Mouse (Mus musculus): ENCODE data around the gene Hoxc4. TPM values are rescaled to one million over a fixed set of nuclear protein-coding genes. Genes with fewer than 3 reads are reported as not detected.
A peak's percentile ranks its signal among the peaks of the same experiment; 100 is the strongest.

The Hoxc4 gene
- polyA plus RNA-seq, 1 experiment from 2014 or later = 0.11 TPM

DNA sequence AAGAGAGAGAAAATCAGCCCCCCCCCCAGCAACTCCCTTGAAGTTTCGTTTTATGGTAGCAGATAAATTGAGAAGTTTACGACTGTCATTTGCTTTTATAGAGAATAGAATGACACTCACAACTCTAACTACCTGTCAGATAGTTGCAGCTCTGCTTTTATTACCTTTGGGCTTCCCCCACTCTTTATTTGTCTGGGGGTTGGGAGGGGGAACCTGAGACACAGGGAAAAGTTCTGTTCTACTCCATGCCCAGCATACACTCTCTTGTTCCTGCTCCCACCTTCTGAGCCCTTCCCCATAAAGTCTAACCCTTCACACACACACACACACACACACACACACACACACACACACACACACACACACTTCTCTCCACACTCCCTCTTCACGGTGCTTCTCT lies 25.9 kb upstream of the Hoxc4 start:
- Histone ChIP-seq H3K4me2 (replicated peaks) (no peak overlapping the region), H3K27ac (no peak overlapping the region), H3K4me1 (replicated peaks) (no peaks in the 10 kb centered on the region), H3K27me3 (peaks cover 98% of the 10 kb centered on the region), H3K36me3 (no peaks in the 10 kb centered on the region), H3K4me3 (replicated peaks) (no peak overlapping the region), H3K9me3 (no peaks in the 10 kb centered on the region), H3K9ac (replicated peaks) (no peak overlapping the region)
- WGBS = 3% methylated on average over 3 of the region's 3 CpGs
- no peak for ATAC-seq

DNA sequence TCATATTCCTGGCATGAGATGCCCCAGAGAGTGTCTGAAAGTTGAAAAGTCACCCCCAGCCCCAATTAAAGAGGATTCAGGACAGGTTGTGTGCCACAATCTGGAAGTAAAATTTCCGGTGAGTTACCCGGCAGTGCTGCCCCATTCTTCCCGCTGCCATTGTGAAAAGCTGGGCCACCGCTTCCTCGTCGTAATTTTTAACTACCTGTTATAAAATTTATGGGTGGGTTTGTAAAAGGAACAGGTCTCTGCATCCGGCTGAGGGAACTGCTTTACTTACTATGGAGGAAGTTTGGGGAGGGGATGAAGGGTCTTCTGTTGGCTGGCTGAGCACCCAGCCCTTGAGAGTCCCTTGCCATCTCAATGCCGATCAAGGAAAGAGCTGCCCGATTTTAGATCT lies 22.2 kb upstream of the Hoxc4 start:
- H3K4me3 ChIP-seq (replicated peaks) = no peak overlapping the region
- H3K4me2 ChIP-seq (replicated peaks) = no peak overlapping the region
- H3K27me3 ChIP-seq = peaks cover 99% of the 10 kb centered on the region
- no peak overlapping the region for H3K9ac ChIP-seq (replicated peaks)
- no peak for ATAC-seq
- peaks cover 7% of the 10 kb centered on the region for H3K4me1 ChIP-seq (replicated peaks)
- no peaks in the 10 kb centered on the region for H3K36me3 ChIP-seq
- 3% methylated on average over 9 of the region's 9 CpGs for WGBS
- H3K9me3 ChIP-seq = no peaks in the 10 kb centered on the region
- H3K27ac ChIP-seq = no peak overlapping the region

DNA sequence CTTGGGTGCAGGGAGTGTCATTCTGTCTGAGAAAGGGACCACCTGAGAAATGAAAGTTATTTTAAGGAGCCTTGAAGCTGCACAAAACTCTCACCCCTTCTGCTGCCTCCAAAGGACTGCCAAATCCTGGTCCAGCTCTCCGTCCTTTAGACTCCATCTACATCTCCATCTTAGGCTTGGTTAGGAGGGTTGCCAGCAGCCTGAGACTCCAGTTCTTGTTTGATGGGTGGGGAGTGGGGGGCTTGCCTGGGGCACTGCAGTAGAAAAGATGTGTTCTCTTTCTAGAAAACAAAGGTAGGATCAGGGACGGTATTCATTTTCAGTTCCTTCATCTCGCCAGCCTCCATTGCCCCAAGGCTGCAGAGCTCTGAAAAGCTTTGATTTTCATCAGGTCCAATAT lies 21.3 kb upstream of the Hoxc4 start:
- H3K36me3 ChIP-seq = no peaks in the 10 kb centered on the region
- H3K4me2 ChIP-seq (replicated peaks) = no peak overlapping the region
- no peak overlapping the region for H3K4me3 ChIP-seq (replicated peaks)
- H3K9ac ChIP-seq (replicated peaks) = no peak overlapping the region
- 0% methylated on average over 3 of the region's 3 CpGs for WGBS
- H3K9me3 ChIP-seq = no peaks in the 10 kb centered on the region
- H3K4me1 ChIP-seq (replicated peaks) = peaks cover 7% of the 10 kb centered on the region
- H3K27ac ChIP-seq = no peak overlapping the region
- no peak for ATAC-seq
- peaks cover 99% of the 10 kb centered on the region for H3K27me3 ChIP-seq

DNA sequence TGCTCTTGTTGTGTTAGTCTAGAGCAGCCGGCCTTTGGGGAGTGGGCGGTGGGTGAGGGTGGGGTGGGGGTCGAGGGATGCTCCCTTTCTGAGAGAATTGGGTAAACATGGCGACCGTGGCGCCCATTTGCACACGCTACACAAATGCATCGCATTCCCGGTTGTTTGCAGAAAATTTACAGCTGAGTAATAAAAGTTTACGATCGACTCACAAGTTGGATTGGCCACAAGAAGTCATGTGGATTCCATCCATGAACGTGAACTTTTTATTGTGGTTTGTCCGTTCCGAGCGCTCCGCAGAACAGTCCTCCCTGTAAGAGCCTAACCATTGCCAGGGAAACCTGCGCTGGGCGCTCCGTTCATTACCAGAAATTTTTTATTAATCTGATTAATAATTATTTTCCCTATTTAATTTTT lies 20.8 kb upstream of the Hoxc4 start, which contains the start of gene Hoxc6:
Gene Hoxc6, plus strand, starts transcription at position 319 of the 417 bp plus-strand sequence.
- ATAC-seq = no peak
- peaks cover 7% of the 10 kb centered on the region for H3K4me1 ChIP-seq (replicated peaks)
- H3K36me3 ChIP-seq = no peaks in the 10 kb centered on the region
- no peaks in the 10 kb centered on the region for H3K9me3 ChIP-seq
- WGBS = 1% methylated on average over 19 of the region's 19 CpGs
- no peak within 1 kb of the TSS for H3K9ac ChIP-seq (replicated peaks)
- peak within 1 kb of the TSS; percentile 48 for H3K4me2 ChIP-seq (replicated peaks)
- no peak within 1 kb of the TSS for H3K27ac ChIP-seq
- peak within 1 kb of the TSS; percentile 30 for H3K4me3 ChIP-seq (replicated peaks)
- H3K27me3 ChIP-seq = peaks cover 99% of the 10 kb centered on the region

DNA sequence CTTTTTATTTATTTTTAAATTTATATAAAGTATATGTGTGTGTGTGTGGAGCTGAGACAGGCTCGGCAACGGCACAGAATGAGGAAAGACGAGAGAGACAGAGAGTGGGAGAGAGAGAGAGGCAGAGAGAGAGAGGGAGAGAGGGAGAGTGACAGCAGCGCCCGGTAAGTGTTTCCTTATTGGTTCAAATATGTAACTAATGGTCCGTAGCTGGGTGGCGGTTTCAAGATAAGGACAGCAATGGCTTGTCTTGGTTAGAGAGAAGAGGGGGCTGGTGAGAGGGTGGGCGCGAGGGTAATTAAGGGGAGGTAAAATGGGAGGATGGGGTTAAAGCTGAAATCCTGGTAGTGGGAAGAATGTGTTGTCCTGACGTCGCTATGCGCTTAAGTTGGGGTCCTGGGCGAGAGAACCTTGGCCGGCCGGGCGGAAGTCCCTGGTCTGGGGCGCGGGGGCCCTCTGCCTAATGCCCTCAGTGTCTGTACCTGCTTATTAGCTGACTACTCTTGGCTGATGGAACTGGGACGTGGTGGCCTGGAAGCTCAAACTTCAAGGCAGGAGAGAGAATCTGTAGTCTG lies 20.0 kb upstream of the Hoxc4 start:
- ATAC-seq = no peak
- peaks cover 7% of the 10 kb centered on the region for H3K4me1 ChIP-seq (replicated peaks)
- H3K4me3 ChIP-seq (replicated peaks) = peak overlapping the region; percentile 30
- no peak overlapping the region for H3K27ac ChIP-seq
- no peaks in the 10 kb centered on the region for H3K9me3 ChIP-seq
- H3K36me3 ChIP-seq = no peaks in the 10 kb centered on the region
- WGBS = 1% methylated on average over 19 of the region's 19 CpGs
- H3K9ac ChIP-seq (replicated peaks) = no peak overlapping the region
- H3K4me2 ChIP-seq (replicated peaks) = peak overlapping the region; percentile 48
- H3K27me3 ChIP-seq = peaks cover 100% of the 10 kb centered on the region

DNA sequence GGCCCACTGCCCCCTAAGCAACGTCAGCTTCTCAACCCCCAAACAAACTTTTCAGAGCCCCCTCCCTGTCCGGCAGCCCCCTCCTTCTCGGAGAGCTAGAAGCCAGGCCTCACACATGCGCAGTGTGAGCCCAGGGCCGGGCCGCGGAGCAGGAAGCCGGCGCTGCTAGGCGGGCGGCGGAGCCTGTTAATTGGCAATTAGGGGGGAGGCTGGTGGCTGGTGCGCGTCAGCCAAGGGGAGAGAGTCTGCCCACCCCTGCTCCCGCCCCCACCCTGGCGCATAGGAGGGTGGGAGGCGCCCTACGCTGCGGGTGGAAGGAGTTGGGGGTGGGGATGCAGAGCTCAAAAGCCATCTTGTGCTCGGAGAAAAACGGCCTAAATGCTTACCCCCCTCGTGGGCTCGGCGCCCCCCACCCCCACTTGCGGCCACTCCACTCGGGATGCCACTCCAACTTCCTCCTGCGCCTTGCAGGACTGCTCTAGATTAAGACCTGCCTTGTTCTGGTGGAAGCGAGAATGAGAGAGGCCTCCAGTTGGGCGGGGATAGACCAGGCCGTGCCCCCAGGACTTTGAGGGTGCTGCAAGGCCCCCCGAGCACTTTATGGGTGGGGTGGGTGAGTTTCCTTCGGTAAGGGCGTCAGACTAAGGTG lies 19.4 kb upstream of the Hoxc4 start:
- Histone ChIP-seq H3K27ac (no peak overlapping the region), H3K4me3 (replicated peaks) (peak overlapping the region; percentile 30), H3K9ac (replicated peaks) (no peak overlapping the region), H3K27me3 (peaks cover 100% of the 10 kb centered on the region), H3K4me2 (replicated peaks) (peak overlapping the region; percentile 48), H3K9me3 (no peaks in the 10 kb centered on the region), H3K4me1 (replicated peaks) (peaks cover 7% of the 10 kb centered on the region), H3K36me3 (no peaks in the 10 kb centered on the region)
- 0 out of 2 replicates have a peak, but pooled peaks have one; percentile 30 for ATAC-seq
- WGBS = under 1% methylated on average over 31 of the region's 33 CpGs

DNA sequence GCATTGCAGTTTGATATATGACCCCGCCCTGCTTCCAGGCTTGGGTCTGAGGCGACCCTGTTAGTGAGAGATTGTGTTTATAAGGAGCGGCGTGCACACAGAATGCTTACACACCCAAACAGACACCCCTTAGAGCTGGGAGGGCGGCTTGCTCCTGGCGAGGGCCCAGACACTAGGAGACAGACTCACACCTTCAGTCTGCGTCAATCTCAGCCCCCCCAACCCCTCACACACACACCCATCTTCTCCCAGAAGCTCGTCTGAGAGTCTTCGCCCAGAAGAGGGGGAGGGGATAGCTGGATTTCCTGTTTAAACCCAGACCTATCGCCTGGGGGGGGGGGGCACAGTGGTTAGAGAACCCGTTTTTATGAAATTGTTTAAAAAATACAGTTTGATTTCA lies 18.8 kb upstream of the Hoxc4 start:
- Histone ChIP-seq H3K27me3 (peaks cover 100% of the 10 kb centered on the region), H3K4me2 (replicated peaks) (no peak overlapping the region), H3K36me3 (no peaks in the 10 kb centered on the region), H3K4me3 (replicated peaks) (no peak overlapping the region), H3K27ac (no peak overlapping the region), H3K9ac (replicated peaks) (no peak overlapping the region), H3K4me1 (replicated peaks) (peaks cover 7% of the 10 kb centered on the region), H3K9me3 (no peaks in the 10 kb centered on the region)
- WGBS = 2% methylated on average over 11 of the region's 11 CpGs
- no peak for ATAC-seq

DNA sequence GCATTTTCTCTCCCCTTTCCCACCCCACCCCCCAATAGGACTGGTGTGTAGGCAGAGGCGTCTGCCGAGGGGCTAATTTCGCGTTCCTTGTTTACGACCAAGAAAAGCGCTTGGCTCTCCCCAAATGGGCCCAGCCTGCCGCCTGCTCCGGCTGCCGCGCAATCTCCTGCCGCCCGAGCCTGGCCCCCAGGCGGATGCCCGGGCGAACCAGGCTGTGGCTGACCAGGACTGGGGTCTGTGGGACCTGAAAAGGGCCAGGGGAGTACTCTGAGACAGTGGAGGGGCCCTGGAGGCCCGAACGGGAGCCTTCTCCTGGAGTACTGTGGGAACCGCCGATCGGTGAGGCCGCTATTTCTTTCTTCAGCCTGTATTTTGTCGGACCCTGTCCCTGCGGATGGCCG lies 18.2 kb upstream of the Hoxc4 start:
- no peak overlapping the region for H3K4me3 ChIP-seq (replicated peaks)
- WGBS = 1% methylated on average over 24 of the region's 24 CpGs
- H3K9me3 ChIP-seq = no peaks in the 10 kb centered on the region
- peaks cover 7% of the 10 kb centered on the region for H3K4me1 ChIP-seq (replicated peaks)
- no peak for ATAC-seq
- H3K27ac ChIP-seq = no peak overlapping the region
- no peaks in the 10 kb centered on the region for H3K36me3 ChIP-seq
- peaks cover 100% of the 10 kb centered on the region for H3K27me3 ChIP-seq
- H3K9ac ChIP-seq (replicated peaks) = no peak overlapping the region
- H3K4me2 ChIP-seq (replicated peaks) = no peak overlapping the region

DNA sequence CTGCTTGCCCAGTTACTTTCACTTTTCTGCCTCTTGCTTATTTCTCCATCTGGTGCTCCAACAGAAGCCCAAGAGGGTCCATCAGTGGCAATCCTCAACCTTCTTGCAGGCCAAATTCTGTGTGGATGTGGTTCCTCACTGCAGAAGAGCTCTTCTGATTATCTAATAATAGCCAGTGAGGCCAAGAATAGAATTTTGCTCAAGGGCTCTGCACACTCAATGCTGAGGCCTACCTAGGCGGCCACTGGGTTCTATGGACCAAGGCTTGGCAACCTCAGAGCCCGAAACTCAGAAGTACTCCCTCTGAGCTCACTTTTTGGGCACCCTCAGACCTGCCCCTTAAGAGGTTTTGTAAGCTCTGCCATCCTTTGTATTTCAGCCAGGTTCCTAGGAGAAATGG lies 17.4 kb upstream of the Hoxc4 start:
- Histone ChIP-seq H3K4me3 (replicated peaks) (no peak overlapping the region), H3K27ac (no peak overlapping the region), H3K9ac (replicated peaks) (no peak overlapping the region), H3K4me2 (replicated peaks) (no peak overlapping the region), H3K27me3 (peaks cover 100% of the 10 kb centered on the region), H3K9me3 (no peaks in the 10 kb centered on the region), H3K4me1 (replicated peaks) (peaks cover 7% of the 10 kb centered on the region), H3K36me3 (no peaks in the 10 kb centered on the region)
- 10% methylated on average over 2 of the region's 2 CpGs for WGBS
- no peak for ATAC-seq

DNA sequence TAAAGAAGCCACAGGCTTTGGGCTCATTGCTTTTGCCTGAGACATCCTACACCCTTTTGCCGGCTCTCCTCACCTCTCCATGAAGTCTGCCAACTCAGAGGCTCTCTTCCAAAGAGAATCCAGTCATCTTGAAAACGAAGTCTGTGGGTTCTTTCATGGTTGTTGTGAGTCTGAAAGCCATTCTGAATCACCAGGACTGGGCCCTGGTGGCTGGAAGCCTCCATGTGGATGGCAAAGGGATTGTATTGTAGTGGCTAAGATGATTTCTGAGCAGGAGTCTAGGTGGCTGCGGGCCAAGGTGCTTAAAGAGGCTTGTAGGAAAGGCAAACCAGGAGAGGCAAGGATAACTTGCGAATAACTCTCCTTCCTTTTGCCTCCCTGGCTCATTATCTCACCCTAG lies 16.6 kb upstream of the Hoxc4 start:
- Histone ChIP-seq H3K27ac (no peak overlapping the region), H3K4me3 (replicated peaks) (no peak overlapping the region), H3K9me3 (no peaks in the 10 kb centered on the region), H3K4me1 (replicated peaks) (peaks cover 7% of the 10 kb centered on the region), H3K9ac (replicated peaks) (no peak overlapping the region), H3K36me3 (no peaks in the 10 kb centered on the region), H3K27me3 (peaks cover 100% of the 10 kb centered on the region), H3K4me2 (replicated peaks) (no peak overlapping the region)
- WGBS = 3% methylated on average over 4 of the region's 4 CpGs
- no peak for ATAC-seq

DNA sequence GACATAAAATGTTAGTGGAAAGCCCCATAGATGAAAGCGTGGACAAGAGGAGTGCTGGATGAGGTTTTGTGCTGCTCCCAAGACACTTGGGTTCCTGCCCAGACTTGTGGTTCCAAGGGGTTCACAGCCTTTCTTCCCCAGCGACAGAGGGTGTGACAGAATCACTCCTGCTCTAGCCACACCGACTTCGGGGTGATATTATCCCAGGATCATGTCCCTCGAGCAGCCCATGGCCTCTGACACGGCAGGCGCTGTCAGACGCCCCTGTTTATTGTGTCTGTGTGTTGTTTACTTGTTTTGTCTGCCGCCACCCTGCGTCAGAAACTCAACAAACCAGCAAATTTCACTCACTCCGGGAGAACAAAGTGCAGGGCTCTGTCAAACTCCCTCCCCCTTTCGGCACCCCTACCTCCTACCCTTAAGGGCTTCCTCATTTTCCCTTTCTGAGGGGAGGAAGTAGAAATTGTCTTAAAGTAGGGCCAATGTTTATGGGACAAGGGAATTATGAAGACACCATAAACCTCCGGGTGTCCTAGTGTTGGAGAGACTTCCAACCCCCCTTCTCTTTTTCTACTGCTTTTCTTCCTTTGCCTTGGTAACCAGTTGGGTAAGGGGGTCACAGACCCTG lies 15.8 kb upstream of the Hoxc4 start:
- Histone ChIP-seq H3K4me2 (replicated peaks) (no peak overlapping the region), H3K9ac (replicated peaks) (no peak overlapping the region), H3K36me3 (no peaks in the 10 kb centered on the region), H3K9me3 (no peaks in the 10 kb centered on the region), H3K27me3 (peaks cover 100% of the 10 kb centered on the region), H3K27ac (no peak overlapping the region), H3K4me1 (replicated peaks) (peaks cover 7% of the 10 kb centered on the region), H3K4me3 (replicated peaks) (no peak overlapping the region)
- no peak for ATAC-seq
- WGBS = under 1% methylated on average over 13 of the region's 13 CpGs

DNA sequence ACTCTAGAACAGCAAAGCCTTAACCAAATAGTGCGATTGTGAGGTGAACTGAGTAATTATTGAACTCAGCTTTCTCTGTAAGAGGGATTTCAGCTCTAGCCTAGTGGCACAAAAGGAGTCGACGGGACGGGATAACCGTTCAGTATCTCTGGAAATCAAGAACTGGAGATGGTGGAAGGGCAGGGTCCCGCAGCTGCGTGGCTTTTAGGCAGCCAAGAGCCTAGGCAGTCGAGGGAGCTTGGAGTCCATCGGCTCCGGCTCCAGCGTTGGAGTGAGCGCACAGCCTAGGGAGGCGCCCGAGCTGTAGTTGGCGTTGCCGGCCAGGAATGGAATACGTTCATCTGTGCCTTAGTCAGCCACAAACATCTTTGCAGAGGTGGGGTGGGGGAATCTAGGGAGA lies 13.4 kb upstream of the Hoxc4 start:
- ATAC-seq = no peak
- no peak overlapping the region for H3K4me2 ChIP-seq (replicated peaks)
- no peak overlapping the region for H3K4me3 ChIP-seq (replicated peaks)
- under 1% methylated on average over 17 of the region's 17 CpGs for WGBS
- H3K9me3 ChIP-seq = no peaks in the 10 kb centered on the region
- peaks cover 100% of the 10 kb centered on the region for H3K27me3 ChIP-seq
- H3K4me1 ChIP-seq (replicated peaks) = no peaks in the 10 kb centered on the region
- no peak overlapping the region for H3K27ac ChIP-seq
- H3K9ac ChIP-seq (replicated peaks) = no peak overlapping the region
- H3K36me3 ChIP-seq = no peaks in the 10 kb centered on the region
